Mouse (Mus musculus) neural tube, embryonic 11.5 days (tissue): ENCODE measurements at regions not wholly inside any gene's neighbourhood (a gene's known extent, or its start where the extent isn't known, plus 50 kb on each side); places are given as distances from the start of the nearest gene placed in this dataset.

ENCODE experiments used
- ATAC-seq: fragments of 200-750 bp; cut with Nextera tagmentation; 2 replicates; pipeline ENCODE4 v1.8.0; 2017; ENCODE audit warnings: moderate number of reproducible peaks, mild to moderate bottlenecking, moderate TSS enrichment, moderate library complexity; ENCODE audit not compliant: insufficient read depth, low FRiP score, low TSS enrichment
- DNase-seq: peaks from one replicate; pipeline ENCODE4 v3.0.0-alpha.2; 2015; ENCODE audit warnings: low spot score
- H3K27ac ChIP-seq: fragments of 300-500 bp; sonication (generic); 2 replicates; pipeline ENCODE4 v1.5.1; 2014; ENCODE audit warnings: low read depth, mild to moderate bottlenecking, low read length
- H3K27me3 ChIP-seq: fragments of 300-500 bp; sonication (generic); 2 replicates; pipeline ENCODE4 v1.6.1; 2014; ENCODE audit warnings: mild to moderate bottlenecking, low read length, mixed read lengths; ENCODE audit not compliant: control insufficient read depth, insufficient read depth
- H3K36me3 ChIP-seq: fragments of 300-500 bp; sonication (generic); 2 replicates; pipeline ENCODE4 v1.6.1; 2014; ENCODE audit warnings: mild to moderate bottlenecking, low read length, moderate library complexity, mixed read lengths; ENCODE audit not compliant: control insufficient read depth, insufficient read depth
- H3K4me1 ChIP-seq: fragments of 300-500 bp; sonication (generic); 2 replicates; pipeline ENCODE4 v1.6.1; 2014; ENCODE audit warnings: low read length, mixed read lengths; ENCODE audit not compliant: control insufficient read depth, insufficient read depth
- H3K4me2 ChIP-seq: fragments of 300-500 bp; sonication (generic); 2 replicates; pipeline ENCODE4 v1.6.1; 2014; ENCODE audit warnings: low read depth, mild to moderate bottlenecking, moderate library complexity
- H3K4me3 ChIP-seq: fragments of 300-500 bp; sonication (generic); 2 replicates; pipeline ENCODE4 v1.5.1; 2014; ENCODE audit warnings: low read depth, low read length
- H3K9ac ChIP-seq: fragments of 300-500 bp; sonication (generic); 2 replicates; pipeline ENCODE4 v1.6.1; 2014; ENCODE audit warnings: mild to moderate bottlenecking, low read length
- H3K9me3 ChIP-seq: fragments of 300-500 bp; sonication (generic); 2 replicates; pipeline ENCODE4 v1.6.1; 2016; ENCODE audit warnings: low read length; ENCODE audit not compliant: control insufficient read depth
- WGBS: fragments of 180-500 bp; shearing (Covaris S2); extraction: QIAGEN DNeasy Blood & Tissue Kit; methylation state at CpG from one replicate; pipeline ENCODE4 v1.1.7; 2014; 5-methylcytosine and 5-hydroxymethylcytosine counted together

- Histone ChIP-seq H3K9me3 (no peaks in the 10 kb centered on the region), H3K4me3 (no peak overlapping the region), H3K4me2 (no peak overlapping the region), H3K27me3 (no peaks in the 10 kb centered on the region), H3K4me1 (no peaks in the 10 kb centered on the region), H3K36me3 (no peaks in the 10 kb centered on the region), H3K27ac (no peak overlapping the region), H3K9ac (no peak overlapping the region)
- DNase-seq (no peak), ATAC-seq (no peak)
- 91% methylated on average over 4 of the region's 4 CpGs for WGBS
These were observed 189.0 kb downstream of the Ttll7 start for GRCm38 (mm10) chr3:147041201-147041600.

GRCm38 (mm10) chr3:147042911-147043310 is 190.7 kb downstream of the Ttll7 start:
- DNase-seq (no peak), ATAC-seq (no peak)
- Histone ChIP-seq H3K4me3 (no peak overlapping the region), H3K4me2 (no peak overlapping the region), H3K9me3 (no peaks in the 10 kb centered on the region), H3K9ac (no peak overlapping the region), H3K36me3 (no peaks in the 10 kb centered on the region), H3K27me3 (no peaks in the 10 kb centered on the region), H3K4me1 (no peaks in the 10 kb centered on the region), H3K27ac (no peak overlapping the region)
- WGBS = 85% methylated on average over 3 of the region's 3 CpGs

- H3K36me3 ChIP-seq = no peaks in the 10 kb centered on the region
These were observed 194.5 kb downstream of the Ttll7 start for GRCm38 (mm10) chr3:147046634-147047033.

GRCm38 (mm10) chr3:147054157-147054838 is 202.1 kb downstream of the Ttll7 start:
- no peak for DNase-seq
- H3K27me3 ChIP-seq = no peaks in the 10 kb centered on the region
- H3K27ac ChIP-seq = no peak overlapping the region
- H3K9me3 ChIP-seq = no peaks in the 10 kb centered on the region
- no peak overlapping the region for H3K4me2 ChIP-seq
- 77% methylated on average over 8 of the region's 8 CpGs for WGBS
- no peaks in the 10 kb centered on the region for H3K36me3 ChIP-seq
- no peaks in the 10 kb centered on the region for H3K4me1 ChIP-seq
- no peak for ATAC-seq
- no peak overlapping the region for H3K9ac ChIP-seq
- no peak overlapping the region for H3K4me3 ChIP-seq

More at GRCm38 (mm10) chr3:147046634-147047033, 194.5 kb downstream of the Ttll7 start:
- Histone ChIP-seq H3K9me3 (no peaks in the 10 kb centered on the region), H3K4me1 (no peaks in the 10 kb centered on the region), H3K9ac (no peak overlapping the region), H3K4me2 (no peak overlapping the region), H3K27me3 (no peaks in the 10 kb centered on the region), H3K27ac (no peak overlapping the region), H3K4me3 (no peak overlapping the region)
- WGBS = 82% methylated on average over 2 of the region's 2 CpGs
- ATAC-seq = no peak
- no peak for DNase-seq

- Histone ChIP-seq H3K9me3 (no peaks in the 10 kb centered on the region), H3K4me1 (no peaks in the 10 kb centered on the region), H3K9ac (no peak overlapping the region), H3K36me3 (no peaks in the 10 kb centered on the region), H3K4me3 (no peak overlapping the region), H3K27me3 (no peaks in the 10 kb centered on the region), H3K4me2 (no peak overlapping the region), H3K27ac (no peak overlapping the region)
- 78% methylated on average over 3 of the region's 3 CpGs for WGBS
- DNase-seq = no peak
- no peak for ATAC-seq
These were observed 205.7 kb downstream of the Ttll7 start for GRCm38 (mm10) chr3:147057874-147058273.

GRCm38 (mm10) chr3:147060659-147061058 is 208.5 kb downstream of the Ttll7 start:
- Histone ChIP-seq H3K27me3 (no peaks in the 10 kb centered on the region), H3K27ac (no peak overlapping the region), H3K9me3 (no peaks in the 10 kb centered on the region), H3K4me2 (no peak overlapping the region), H3K4me3 (no peak overlapping the region), H3K36me3 (no peaks in the 10 kb centered on the region), H3K4me1 (no peaks in the 10 kb centered on the region), H3K9ac (no peak overlapping the region)
- ATAC-seq = no peak
- 88% methylated on average over 8 of the region's 8 CpGs for WGBS
- DNase-seq = no peak

GRCm38 (mm10) chr3:147062451-147062850 is 210.3 kb downstream of the Ttll7 start:
- no peak for DNase-seq
- Histone ChIP-seq H3K27me3 (no peaks in the 10 kb centered on the region), H3K27ac (no peak overlapping the region), H3K36me3 (no peaks in the 10 kb centered on the region), H3K9me3 (no peaks in the 10 kb centered on the region), H3K9ac (no peak overlapping the region), H3K4me1 (no peaks in the 10 kb centered on the region), H3K4me2 (no peak overlapping the region), H3K4me3 (no peak overlapping the region)
- 90% methylated on average over 7 of the region's 7 CpGs for WGBS
- no peak for ATAC-seq

- Histone ChIP-seq H3K36me3 (no peaks in the 10 kb centered on the region), H3K9ac (no peak overlapping the region), H3K27me3 (no peaks in the 10 kb centered on the region), H3K4me3 (no peak overlapping the region), H3K9me3 (no peaks in the 10 kb centered on the region), H3K27ac (no peak overlapping the region), H3K4me2 (no peak overlapping the region), H3K4me1 (no peaks in the 10 kb centered on the region)
- 85% methylated on average over 16 of the region's 16 CpGs for WGBS
- ATAC-seq = no peak
- DNase-seq = no peak
These were observed 211.6 kb downstream of the Ttll7 start for GRCm38 (mm10) chr3:147063578-147064442.

GRCm38 (mm10) chr3:147064443-147064868 is 212.3 kb downstream of the Ttll7 start:
- Histone ChIP-seq H3K9me3 (no peaks in the 10 kb centered on the region), H3K27ac (no peak overlapping the region), H3K36me3 (no peaks in the 10 kb centered on the region), H3K4me1 (no peaks in the 10 kb centered on the region), H3K27me3 (no peaks in the 10 kb centered on the region), H3K9ac (no peak overlapping the region), H3K4me2 (no peak overlapping the region), H3K4me3 (no peak overlapping the region)
- no peak for ATAC-seq
- WGBS = 88% methylated on average over 3 of the region's 3 CpGs
- DNase-seq = no peak
